Mouse (Mus musculus) lung, postnatal 0 days (tissue): ENCODE measurements around the gene Vdac1. TPM values are rescaled to one million over a fixed set of nuclear protein-coding genes. Genes with fewer than 3 reads are reported as not detected.

Source experiments
- ATAC-seq: fragments of 200-750 bp; cut with Nextera tagmentation; 2 replicates; pipeline ENCODE4 v1.8.0; 2017; ENCODE audit warnings: moderate library complexity
- DNase-seq: peaks from one replicate; pipeline ENCODE4 v3.0.0-alpha.2; 2016; ENCODE audit warnings: low spot score
- H3K27ac ChIP-seq: fragments of 300-500 bp; sonication (generic); 2 replicates; pipeline ENCODE4 v1.5.1; 2014; ENCODE audit warnings: antibody characterized with exemption, mild to moderate bottlenecking, low read length, mixed read lengths
- H3K27me3 ChIP-seq: fragments of 300-500 bp; sonication (generic); replicated peaks from 2 replicates; pipeline ENCODE4 v1.6.1; 2014; ENCODE audit warnings: low read length, mixed read lengths; ENCODE audit not compliant: insufficient read depth
- H3K36me3 ChIP-seq: fragments of 300-500 bp; sonication (generic); 2 replicates; pipeline ENCODE4 v1.6.1; 2014; ENCODE audit warnings: low read length, mixed read lengths; ENCODE audit not compliant: insufficient read depth
- H3K4me1 ChIP-seq: fragments of 300-500 bp; sonication (generic); 2 replicates; pipeline ENCODE4 v1.6.1; 2014; ENCODE audit warnings: antibody characterized with exemption, low read depth, low read length, mixed read lengths; ENCODE audit not compliant: insufficient read depth
- H3K4me2 ChIP-seq: fragments of 300-500 bp; sonication (generic); replicated peaks from 2 replicates; pipeline ENCODE4 v1.6.1; 2014; ENCODE audit warnings: low read depth, mild to moderate bottlenecking, low read length, moderate library complexity, mixed read lengths
- H3K4me3 ChIP-seq: fragments of 300-500 bp; sonication (generic); 2 replicates; pipeline ENCODE4 v1.5.1; 2014; ENCODE audit warnings: low read depth, low read length
- H3K9ac ChIP-seq: fragments of 300-500 bp; sonication (generic); replicated peaks from 2 replicates; pipeline ENCODE4 v1.6.1; 2014; ENCODE audit warnings: low read depth, mild to moderate bottlenecking
- H3K9me3 ChIP-seq: fragments of 300-500 bp; sonication (generic); 2 replicates; pipeline ENCODE4 v1.6.1; 2016; ENCODE audit warnings: low read length, mixed read lengths
- CTCF ChIP-seq: IDR thresholded peaks from 2 replicates; pipeline ENCODE4 v1.5.1; 2016; ENCODE audit warnings: antibody characterized with exemption, mild to moderate bottlenecking
- EP300 ChIP-seq: IDR thresholded peaks from 2 replicates; pipeline ENCODE4 v1.6.1; 2016; ENCODE audit warnings: antibody characterized with exemption, mild to moderate bottlenecking, control low read depth
- WGBS: fragments of 180-500 bp; shearing (Covaris S2); extraction: QIAGEN DNeasy Blood & Tissue Kit; methylation state at CpG from one replicate; pipeline ENCODE4 v1.1.7; 2014; 5-methylcytosine and 5-hydroxymethylcytosine counted together
- polyA plus RNA-seq: library from polyadenylated mRNA; unstranded; fragments of >200 nt; fragmentation: Nextera tagmentation; extraction: Ambion mirVana; gene quantifications from 2 replicates; pipeline ENCODE4 v1.2.1, GENCODE M21; 2015

Vdac1 gene
- polyA plus RNA-seq, 1 experiment from 2014 or later: 127 TPM

- TF ChIP-seq EP300: no peak
- no peak for TF ChIP-seq CTCF
- Histone ChIP-seq H3K27me3 (no peaks in the 10 kb centered on the region), H3K9ac (no peak overlapping the region), H3K4me1 (peaks cover 6% of the 10 kb centered on the region), H3K4me3 (no peak overlapping the region), H3K27ac (0 out of 2 replicates have a peak overlapping the region, but pooled peaks have one; percentile 14), H3K9me3 (no peaks in the 10 kb centered on the region), H3K36me3 (no peaks in the 10 kb centered on the region), H3K4me2 (no peak overlapping the region)
- WGBS: 33% methylated on average over 4 of the region's 4 CpGs
- ATAC-seq (no peak), DNase-seq (peak; percentile 83)
These were observed 2.1 kb upstream of the Vdac1 start for GRCm38 (mm10) chr11:52358520-52358919.

GRCm38 (mm10) chr11:52359686-52360470 is 782 bp upstream of the Vdac1 start:
- Histone ChIP-seq H3K9me3 (no peaks in the 10 kb centered on the region), H3K9ac (peak overlapping the region; percentile 96), H3K27me3 (no peaks in the 10 kb centered on the region), H3K36me3 (no peaks in the 10 kb centered on the region), H3K4me2 (peak overlapping the region; percentile 80), H3K4me1 (peaks cover 7% of the 10 kb centered on the region), H3K4me3 (peak overlapping the region; percentile 93), H3K27ac (peak overlapping the region; percentile 98)
- peak; percentile 37 for ATAC-seq
- 16% methylated on average over 22 of the region's 22 CpGs for WGBS
- TF ChIP-seq EP300 (no peak), CTCF (no peak)
- DNase-seq: no peak

- TF ChIP-seq CTCF: peak; percentile 2; the same call in 1 of the 2 replicates
- TF ChIP-seq EP300: no peak
- Histone ChIP-seq H3K27me3 (no peaks in the 10 kb centered on the region), H3K36me3 (no peaks in the 10 kb centered on the region), H3K9ac (peak overlapping the region; percentile 96), H3K4me2 (peak overlapping the region; percentile 80), H3K4me3 (peak overlapping the region; percentile 93), H3K4me1 (peaks cover 11% of the 10 kb centered on the region), H3K27ac (peak overlapping the region; percentile 98), H3K9me3 (no peaks in the 10 kb centered on the region)
- DNase-seq (peak; percentile 42), ATAC-seq (peak; percentile 22)
- WGBS: under 1% methylated on average over 41 of the region's 47 CpGs
These were observed 744 bp downstream of the Vdac1 start for GRCm38 (mm10) chr11:52361287-52361921.

GRCm38 (mm10) chr11:52364376-52364775 is 3.7 kb downstream of the Vdac1 start:
- Histone ChIP-seq H3K4me3 (no peak overlapping the region), H3K27ac (no peak overlapping the region), H3K4me2 (no peak overlapping the region), H3K9ac (no peak overlapping the region), H3K4me1 (peaks cover 14% of the 10 kb centered on the region), H3K9me3 (no peaks in the 10 kb centered on the region), H3K36me3 (no peaks in the 10 kb centered on the region), H3K27me3 (no peaks in the 10 kb centered on the region)
- TF ChIP-seq CTCF (no peak), EP300 (no peak)
- ATAC-seq (no peak), DNase-seq (no peak)
- 87% methylated on average over 2 of the region's 2 CpGs for WGBS

- Histone ChIP-seq H3K4me1 (peaks cover 8% of the 10 kb centered on the region), H3K4me2 (no peak overlapping the region), H3K27ac (no peak overlapping the region; the same call in 1 of the 2 replicates), H3K36me3 (no peaks in the 10 kb centered on the region), H3K27me3 (no peaks in the 10 kb centered on the region), H3K9me3 (no peaks in the 10 kb centered on the region), H3K9ac (peak overlapping the region; percentile 29; the same call in 1 of the 2 replicates), H3K4me3 (no peak overlapping the region)
- no peak for TF ChIP-seq EP300
- no peak for TF ChIP-seq CTCF
- 37% methylated on average over 1 of the region's 1 CpGs for WGBS
- no peak for ATAC-seq
- DNase-seq: peak; percentile 50
These were observed 4.5 kb downstream of the Vdac1 start for GRCm38 (mm10) chr11:52365143-52365542.

GRCm38 (mm10) chr11:52366358-52366757 is 5.7 kb downstream of the Vdac1 start:
- no peak overlapping the region for H3K9ac ChIP-seq
- ATAC-seq (no peak), DNase-seq (no peak)
- H3K27me3 ChIP-seq: no peaks in the 10 kb centered on the region
- WGBS: 73% methylated on average over 5 of the region's 5 CpGs
- H3K36me3 ChIP-seq: no peaks in the 10 kb centered on the region
- TF ChIP-seq EP300 (no peak), CTCF (no peak)
- no peak overlapping the region for H3K4me3 ChIP-seq
- no peaks in the 10 kb centered on the region for H3K9me3 ChIP-seq
- H3K4me1 ChIP-seq: peaks cover 11% of the 10 kb centered on the region
- no peak overlapping the region for H3K27ac ChIP-seq
- H3K4me2 ChIP-seq: no peak overlapping the region
